Mouse (Mus musculus): ENCODE results near the gene Ddit4.

GRCm38 (mm10) chr10:59981336-59981735 is 29.7 kb upstream of the Ddit4 start:
- TF ChIP-seq CTCF (IDR thresholded peaks at IDR 0.05; ENCODE audit: low read depth), result no peak
- TF ChIP-seq EP300 (IDR thresholded peaks at IDR 0.05; ENCODE audit: low read depth), result no peak
